Comparison of ENCODE assay signal across 26 mouse cellular contexts in the genomic region with DNA sequence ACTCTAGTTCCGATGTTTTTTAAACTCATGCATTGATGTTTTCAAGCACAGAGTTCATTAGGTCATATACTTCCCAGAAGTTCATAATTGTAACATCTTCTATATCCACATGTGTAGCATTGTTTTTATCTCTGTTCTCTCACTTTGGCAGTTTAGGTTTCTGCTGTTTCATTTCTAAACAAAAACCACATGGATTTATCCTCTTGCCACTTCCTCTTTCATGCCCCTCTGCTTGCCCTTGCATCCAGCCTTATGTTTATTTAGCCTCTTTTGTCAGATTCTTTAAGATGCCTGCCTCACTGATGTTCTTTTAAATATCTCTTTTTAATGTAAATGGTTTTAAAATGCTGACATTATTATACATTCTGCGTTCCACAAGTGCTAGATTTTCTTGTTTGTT.
DNase-seq lines count a peak whose midpoint lies in the region; ATAC-seq and TF ChIP-seq lines count a peak whose summit lies in the region.
"Had no signal": no experiment of that assay in that cellular context is flagged by ENCODE, and none has a peak within 500 bp of the region (broad histone marks: within the 10 kb centered on the region; RNA-seq: fewer than 3 reads in every experiment).

No protein-coding gene starts in this region.

- H3K27me3 ChIP-seq in MEL (ENCODE audit: control insufficient read depth in 1 of 2, insufficient read depth in 2 of 2, low read length in 2 of 2) = no peaks in the 10 kb centered on the region
- H3K27me3 ChIP-seq: CH12.LX; embryonic facial prominence, embryonic 13.5 days; embryonic facial prominence, embryonic 15.5 days; forebrain, embryonic 12.5 days had no signal

- no peaks in the 10 kb centered on the region for H3K79me2 ChIP-seq in MEL (ENCODE audit: control insufficient read depth, insufficient read depth, low read length, poor library complexity)

- no peak for TF ChIP-seq EP300 in MEL (IDR thresholded peaks at IDR 0.05; ENCODE audit: low read depth in 1 of 2, low read length in 2 of 2)

- peak; percentile 79 for ATAC-seq in granulocyte monocyte progenitor cell, adult 5-6 weeks (replicated peaks; ENCODE audit: poor library complexity, severe bottlenecking)
- peak; percentile 67 for ATAC-seq in megakaryocyte, adult 5-6 weeks (ENCODE audit: poor library complexity, severe bottlenecking)
- no peak for ATAC-seq in inflammation-experienced regulatory T-cells, adult 6 months
- ATAC-seq: CD4-positive, CD25-positive, alpha-beta regulatory T cell, adult 4 months; forebrain, embryonic 14.5 days; forebrain, embryonic 16.5 days had no signal

- no peaks in the 10 kb centered on the region for H3K36me3 ChIP-seq in MEL (ENCODE audit: control insufficient read depth in 1 of 2, insufficient read depth in 2 of 2, low read length in 2 of 2)
- H3K36me3 ChIP-seq: embryonic facial prominence, embryonic 13.5 days; embryonic facial prominence, embryonic 15.5 days; forebrain, embryonic 10.5 days; forebrain, embryonic 12.5 days; G1E had no signal

- no peak for TF ChIP-seq RAD21 in MEL (IDR thresholded peaks at IDR 0.05; ENCODE audit: low read depth, low read length)

- DNase-seq in MEL (ENCODE audit: low read depth, low spot score) = peak; percentile 4
- no peak for DNase-seq in left cerebral cortex, adult 8-10 months (ENCODE audit: low spot score in 2 of 2)
- DNase-seq in lung, postnatal 36 days = no peak
- DNase-seq: adrenal gland, adult 2 months; adrenal gland, postnatal 10 days; adrenal gland, postnatal 36 days; B cell, adult 2 months; cerebellum, adult 11-12 months; cerebellum, adult 2 months; cerebellum, adult 9-10 months; cerebellum, postnatal 10 days; cerebellum, postnatal 25 days; embryo, embryonic 11 days had no signal

- no peak overlapping the region for H3K27ac ChIP-seq in MEL (ENCODE audit: control insufficient read depth, low read depth, low read length)
- H3K27ac ChIP-seq: embryonic facial prominence, embryonic 13.5 days; embryonic facial prominence, embryonic 15.5 days; forebrain, embryonic 10.5 days; forebrain, embryonic 12.5 days had no signal

- no peak overlapping the region for H3K4me3 ChIP-seq in MEL (ENCODE audit: control insufficient read depth in 1 of 2, insufficient read depth in 1 of 2, low read depth in 2 of 2, low read length in 2 of 2)
- H3K4me3 ChIP-seq: embryonic facial prominence, embryonic 13.5 days; embryonic facial prominence, embryonic 15.5 days; erythroblast, embryonic 14.5 days; forebrain, embryonic 10.5 days; forebrain, embryonic 12.5 days had no signal

- TF ChIP-seq CTCF in MEL (IDR thresholded peaks at IDR 0.05 in 2 of 3, conservative IDR thresholded peaks at IDR 0.05 in 1 of 3; ENCODE audit: control insufficient read depth in 1 of 3, insufficient read depth in 1 of 3, low read depth in 2 of 3, low read length in 3 of 3, poor library complexity in 1 of 3, severe bottlenecking in 1 of 3) = no peak

- no peak overlapping the region for H3K9ac ChIP-seq in MEL (ENCODE audit: control insufficient read depth, low read depth, low read length, poor library complexity, severe bottlenecking)
- H3K9ac ChIP-seq: embryonic facial prominence, embryonic 13.5 days; embryonic facial prominence, embryonic 15.5 days; forebrain, embryonic 12.5 days had no signal

- TF ChIP-seq POLR2A in MEL (IDR thresholded peaks at IDR 0.05; ENCODE audit: control insufficient read depth in 1 of 2, insufficient read depth in 1 of 2, low read depth in 1 of 2, low read length in 2 of 2, poor library complexity in 1 of 2) = no peak

- no peaks in the 10 kb centered on the region for H3K9me3 ChIP-seq in MEL (replicated peaks; ENCODE audit: insufficient read depth, low read length)
- H3K9me3 ChIP-seq: embryonic facial prominence, embryonic 13.5 days; embryonic facial prominence, embryonic 15.5 days; forebrain, embryonic 10.5 days; forebrain, embryonic 12.5 days; G1E had no signal

- H3K4me1 ChIP-seq in MEL (ENCODE audit: control insufficient read depth in 1 of 2, insufficient read depth in 2 of 2, low read length in 2 of 2) = no peaks in the 10 kb centered on the region
- H3K4me1 ChIP-seq: embryonic facial prominence, embryonic 13.5 days; embryonic facial prominence, embryonic 15.5 days; forebrain, embryonic 10.5 days; forebrain, embryonic 12.5 days had no signal

TF ChIP-seq in MEL, 35 proteins besides CTCF, POLR2A, EP300 and RAD21:
- TF ChIP-seq TBP (IDR thresholded peaks at IDR 0.05; ENCODE audit: low read depth, low read length) (no peak), BHLHE40 (IDR thresholded peaks at IDR 0.05; ENCODE audit: borderline replicate concordance, low read depth, low read length) (no peak), CHD2 (IDR thresholded peaks at IDR 0.05; ENCODE audit: low read length) (no peak), MXI1 (IDR thresholded peaks at IDR 0.05; ENCODE audit: low read depth, low read length) (no peak), MYC (IDR thresholded peaks at IDR 0.05; ENCODE audit: low read depth, low read length) (no peak), NRF1 (IDR thresholded peaks at IDR 0.05; ENCODE audit: insufficient read depth, low read depth, low read length, poor library complexity, severe bottlenecking) (no peak), MAX (IDR thresholded peaks at IDR 0.05; ENCODE audit: low read length) (no peak), MYB (IDR thresholded peaks at IDR 0.05; ENCODE audit: low read depth, low read length) (no peak), JUND (IDR thresholded peaks at IDR 0.05; ENCODE audit: low read depth, low read length) (no peak)
